Mouse (Mus musculus) testis, postnatal 14 days (tissue): ENCODE measurements around the gene Stab1.

Source experiments
- DNase-seq: peaks from one replicate; pipeline ENCODE4 v3.0.0; 2021; ENCODE audit warnings: low spot score

Gene Stab1

GRCm38 (mm10) chr14:31131272-31131821 is 37.1 kb downstream of the Stab1 start:
- no peak for DNase-seq

- peak; percentile 88 for DNase-seq
Observed at GRCm38 (mm10) chr14:31130236-31131220, 37.9 kb downstream of the Stab1 start, which contains the start of gene Nt5dc2. TSS of gene Nt5dc2 (plus strand) at chr14:31131053.

- DNase-seq: no peak
Observed at GRCm38 (mm10) chr14:31129326-31130235, 38.9 kb downstream of the Stab1 start.

GRCm38 (mm10) chr14:31128826-31129219 is 39.6 kb downstream of the Stab1 start, which contains the start of gene Smim4:
TSS of gene Smim4 (minus strand) at chr14:31128956.
- peak; percentile 98 for DNase-seq

GRCm38 (mm10) chr14:31128101-31128825 is 40.2 kb downstream of the Stab1 start:
- peak; percentile 64 for DNase-seq

- DNase-seq: no peak
Observed at GRCm38 (mm10) chr14:31126826-31127225, 41.6 kb downstream of the Stab1 start.

- no peak for DNase-seq
Observed at GRCm38 (mm10) chr14:31125106-31126075, 43.0 kb downstream of the Stab1 start.

- DNase-seq: no peak
Observed at GRCm38 (mm10) chr14:31115522-31115921, 52.9 kb downstream of the Stab1 start.

GRCm38 (mm10) chr14:31114011-31114410 is 54.4 kb downstream of the Stab1 start:
- no peak for DNase-seq

- DNase-seq: no peak
Observed at GRCm38 (mm10) chr14:31112187-31112586, 56.3 kb downstream of the Stab1 start.

GRCm38 (mm10) chr14:31110613-31111012 is 57.8 kb downstream of the Stab1 start:
- no peak for DNase-seq

GRCm38 (mm10) chr14:31105156-31105555 is 63.3 kb downstream of the Stab1 start:
- DNase-seq: no peak

- DNase-seq: no peak
Observed at GRCm38 (mm10) chr14:31089918-31090317, 78.5 kb downstream of the Stab1 start.
